Mouse (Mus musculus) heart, postnatal 0 days (tissue): ENCODE data around the gene Zfp94. TPM values are rescaled to one million over a fixed set of nuclear protein-coding genes. Genes with fewer than 3 reads are reported as not detected.

Source experiments
- ATAC-seq: fragments of 200-750 bp; cut with Nextera tagmentation; 2 replicates; pipeline ENCODE4 v1.8.0; 2017; ENCODE audit warnings: low read depth, moderate number of reproducible peaks, moderate library complexity; ENCODE audit not compliant: insufficient read depth
- DNase-seq: peaks from one replicate; pipeline ENCODE4 v3.0.0-alpha.2; 2016; ENCODE audit warnings: low spot score
- H3K27ac ChIP-seq: fragments of 300-500 bp; sonication (generic); 2 replicates; pipeline ENCODE4 v1.5.1; 2014; ENCODE audit warnings: low read depth, mild to moderate bottlenecking
- H3K27me3 ChIP-seq: fragments of 300-500 bp; sonication (generic); 2 replicates; pipeline ENCODE4 v1.6.1; 2014; ENCODE audit warnings: low read length, mixed read lengths; ENCODE audit not compliant: control insufficient read depth, insufficient read depth
- H3K36me3 ChIP-seq: fragments of 300-500 bp; sonication (generic); replicated peaks from 2 replicates; pipeline ENCODE4 v1.6.1; 2014; ENCODE audit warnings: low read length, mixed read lengths; ENCODE audit not compliant: control insufficient read depth, insufficient read depth
- H3K4me1 ChIP-seq: fragments of 300-500 bp; sonication (generic); 2 replicates; pipeline ENCODE4 v1.6.1; 2014; ENCODE audit warnings: antibody characterized with exemption; ENCODE audit not compliant: control insufficient read depth, insufficient read depth
- H3K4me2 ChIP-seq: fragments of 300-500 bp; sonication (generic); 2 replicates; pipeline ENCODE4 v1.6.1; 2014; ENCODE audit warnings: low read depth, mild to moderate bottlenecking, low read length, moderate library complexity
- H3K4me3 ChIP-seq: fragments of 300-500 bp; sonication (generic); 2 replicates; pipeline ENCODE4 v1.5.1; 2014; ENCODE audit warnings: low read depth, low read length
- H3K9ac ChIP-seq: fragments of 300-500 bp; sonication (generic); replicated peaks from 2 replicates; pipeline ENCODE4 v1.6.1; 2014; ENCODE audit warnings: low read depth, low read length, mixed read lengths
- H3K9me3 ChIP-seq: fragments of 300-500 bp; sonication (generic); replicated peaks from 2 replicates; pipeline ENCODE4 v1.6.1; 2016; ENCODE audit warnings: low read length; ENCODE audit not compliant: control insufficient read depth
- CTCF ChIP-seq: IDR thresholded peaks from 2 replicates; pipeline ENCODE4 v1.5.1; 2016; ENCODE audit warnings: antibody characterized with exemption, control low read depth, low read depth
- EP300 ChIP-seq: IDR thresholded peaks from 2 replicates; pipeline ENCODE4 v1.6.1; 2016; ENCODE audit warnings: antibody characterized with exemption, low read depth
- WGBS: fragments of 180-500 bp; shearing (Covaris S2); extraction: QIAGEN DNeasy Blood & Tissue Kit; methylation state at CpG from one replicate; pipeline ENCODE4 v1.1.7; 2014; 5-methylcytosine and 5-hydroxymethylcytosine counted together
- polyA plus RNA-seq: library from polyadenylated mRNA; unstranded; fragments of >200 nt; fragmentation: Nextera tagmentation; extraction: Ambion mirVana; gene quantifications from 2 replicates; pipeline ENCODE4 v1.2.1, GENCODE M21; 2015
- total RNA-seq: library from RNA; depleted of rRNA; stranded (reverse); fragments of >200 nt; gene quantifications from 2 replicates; pipeline ENCODE4 v1.2.3, GENCODE M21; 2014; ENCODE audit warnings: low replicate concordance

Gene Zfp94
- total and polyA plus RNA-seq, 2 experiments from 2014 or later = 0.95 to 2.9 TPM

GRCm38 (mm10) chr7:24291387-24292090 lies 24.9 kb downstream of the Zfp94 start:
- no peaks in the 10 kb centered on the region for H3K4me1 ChIP-seq

GRCm38 (mm10) chr7:24290106-24290693 lies 26.3 kb downstream of the Zfp94 start:
- Histone ChIP-seq H3K4me3 (no peak overlapping the region), H3K9ac (no peak overlapping the region), H3K4me1 (no peaks in the 10 kb centered on the region), H3K36me3 (peaks cover 47% of the 10 kb centered on the region), H3K9me3 (no peaks in the 10 kb centered on the region), H3K27ac (no peak overlapping the region), H3K4me2 (no peak overlapping the region), H3K27me3 (no peaks in the 10 kb centered on the region)
- DNase-seq = no peak
- no peak for ATAC-seq
- TF ChIP-seq EP300 = no peak
- 94% methylated on average over 4 of the region's 4 CpGs for WGBS

More at GRCm38 (mm10) chr7:24291387-24292090, 24.9 kb downstream of the Zfp94 start:
- Histone ChIP-seq H3K4me3 (no peak overlapping the region), H3K27me3 (no peaks in the 10 kb centered on the region), H3K27ac (no peak overlapping the region), H3K36me3 (peaks cover 57% of the 10 kb centered on the region), H3K9ac (no peak overlapping the region), H3K4me2 (no peak overlapping the region), H3K9me3 (no peaks in the 10 kb centered on the region)
- DNase-seq (no peak), ATAC-seq (no peak)
- TF ChIP-seq EP300 = no peak
- no peak for TF ChIP-seq CTCF
- WGBS = 85% methylated on average over 27 of the region's 27 CpGs

- Histone ChIP-seq H3K4me1 (no peaks in the 10 kb centered on the region), H3K4me3 (no peak overlapping the region), H3K27ac (no peak overlapping the region), H3K9me3 (peaks cover 4% of the 10 kb centered on the region; the same call in 1 of the 2 replicates), H3K9ac (no peak overlapping the region), H3K36me3 (peaks cover 31% of the 10 kb centered on the region), H3K4me2 (no peak overlapping the region), H3K27me3 (no peaks in the 10 kb centered on the region)
- ATAC-seq = no peak
- 84% methylated on average over 6 of the region's 6 CpGs for WGBS
- no peak for DNase-seq
- TF ChIP-seq CTCF (no peak), EP300 (no peak)
Measured at GRCm38 (mm10) chr7:24288512-24288911, 28.0 kb downstream of the Zfp94 start.

DNA sequence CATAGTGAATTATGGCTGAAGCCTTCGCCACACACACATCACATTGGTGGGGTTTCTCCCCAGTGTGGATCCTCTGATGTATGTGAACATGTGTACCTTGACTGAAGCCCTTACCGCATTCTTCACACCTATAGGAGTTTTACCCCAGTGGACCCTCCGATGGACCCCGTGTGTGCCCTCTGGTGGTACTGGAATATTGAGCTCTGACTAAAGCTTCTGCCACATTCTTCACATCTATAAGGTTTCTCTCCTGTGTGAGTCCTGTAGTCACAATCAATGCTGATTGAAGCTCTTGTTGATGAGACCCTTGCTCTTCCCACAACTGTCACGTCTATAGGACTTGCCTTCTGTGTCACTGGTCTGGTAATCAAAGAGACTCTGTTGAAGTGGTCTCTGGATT lies 28.8 kb downstream of the Zfp94 start:
- no peak for DNase-seq
- ATAC-seq = no peak
- no peak for TF ChIP-seq EP300
- TF ChIP-seq CTCF = no peak
- Histone ChIP-seq H3K27me3 (no peaks in the 10 kb centered on the region), H3K36me3 (peaks cover 26% of the 10 kb centered on the region), H3K4me3 (no peak overlapping the region), H3K4me2 (no peak overlapping the region), H3K9me3 (peaks cover 4% of the 10 kb centered on the region; the same call in 1 of the 2 replicates), H3K4me1 (no peaks in the 10 kb centered on the region), H3K9ac (no peak overlapping the region), H3K27ac (no peak overlapping the region)
- 77% methylated on average over 5 of the region's 5 CpGs for WGBS

GRCm38 (mm10) chr7:24286916-24287315 lies 29.6 kb downstream of the Zfp94 start:
- H3K27ac ChIP-seq = no peak overlapping the region
- H3K4me1 ChIP-seq = no peaks in the 10 kb centered on the region
- peaks cover 4% of the 10 kb centered on the region; the same call in 1 of the 2 replicates for H3K9me3 ChIP-seq
- DNase-seq (no peak), ATAC-seq (no peak)
- H3K4me3 ChIP-seq = no peak overlapping the region
- H3K36me3 ChIP-seq = peaks cover 19% of the 10 kb centered on the region
- H3K27me3 ChIP-seq = no peaks in the 10 kb centered on the region
- 64% methylated on average over 4 of the region's 4 CpGs for WGBS
- no peak overlapping the region for H3K4me2 ChIP-seq
- TF ChIP-seq EP300 = no peak
- TF ChIP-seq CTCF = no peak
- H3K9ac ChIP-seq = no peak overlapping the region

DNA sequence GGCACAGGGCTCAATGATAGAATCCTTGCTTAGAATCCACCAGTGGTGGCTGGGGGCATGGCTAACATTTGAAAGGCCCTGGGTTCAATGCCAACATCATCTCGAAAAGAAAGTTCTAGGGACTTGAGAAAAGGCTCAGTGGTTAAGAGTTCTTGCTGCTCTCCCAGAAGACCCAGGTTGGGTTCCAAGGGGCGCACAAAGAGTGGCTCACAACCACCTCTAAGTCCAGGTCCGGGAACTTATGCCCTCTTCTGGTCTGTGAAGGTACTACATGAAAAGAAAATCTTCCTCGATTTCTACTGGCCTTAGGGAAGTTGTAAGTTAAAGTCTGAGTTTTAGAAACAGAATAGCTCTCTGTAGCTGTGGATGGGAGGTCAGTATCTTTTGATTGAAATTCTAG lies 30.4 kb downstream of the Zfp94 start:
- H3K27me3 ChIP-seq = no peaks in the 10 kb centered on the region
- no peak for ATAC-seq
- no peak overlapping the region for H3K4me2 ChIP-seq
- DNase-seq = no peak
- H3K27ac ChIP-seq = no peak overlapping the region
- H3K4me3 ChIP-seq = no peak overlapping the region
- H3K9ac ChIP-seq = no peak overlapping the region
- no peak for TF ChIP-seq EP300
- TF ChIP-seq CTCF = no peak
- peaks cover 11% of the 10 kb centered on the region for H3K36me3 ChIP-seq
- peaks cover 4% of the 10 kb centered on the region; the same call in 1 of the 2 replicates for H3K9me3 ChIP-seq
- H3K4me1 ChIP-seq = no peaks in the 10 kb centered on the region
- 42% methylated on average over 4 of the region's 4 CpGs for WGBS
